Mouse (Mus musculus) liver, embryonic 13.5 days (tissue): Measurements from ENCODE around the gene Gm45261. TPM values are rescaled to one million over a fixed set of nuclear protein-coding genes. Genes with fewer than 3 reads are reported as not detected.

Experiments used
- ATAC-seq: fragments of 200-750 bp; cut with Nextera tagmentation; 2 replicates; pipeline ENCODE4 v1.8.0; 2017; ENCODE audit warnings: low read depth, mild to moderate bottlenecking, moderate number of reproducible peaks, moderate library complexity
- DNase-seq: peaks from one replicate; pipeline ENCODE4 v3.0.0; 2022
- H3K27ac ChIP-seq: fragments of 300-500 bp; sonication (generic); 2 replicates; pipeline ENCODE4 v1.5.1; 2015; ENCODE audit warnings: moderate library complexity, mild to moderate bottlenecking, inconsistent platforms
- H3K27me3 ChIP-seq: fragments of 300-500 bp; sonication (generic); 2 replicates; pipeline ENCODE4 v1.6.1; 2015; ENCODE audit warnings: mild to moderate bottlenecking, inconsistent platforms
- H3K36me3 ChIP-seq: fragments of 300-500 bp; sonication (generic); 2 replicates; pipeline ENCODE4 v1.6.1; 2015; ENCODE audit warnings: mild to moderate bottlenecking, inconsistent platforms
- H3K4me1 ChIP-seq: fragments of 300-500 bp; sonication (generic); replicated peaks from 2 replicates; pipeline ENCODE4 v1.6.1; 2015; ENCODE audit warnings: inconsistent platforms
- H3K4me2 ChIP-seq: fragments of 300-500 bp; sonication (generic); 2 replicates; pipeline ENCODE4 v1.6.1; 2015; ENCODE audit warnings: inconsistent platforms, mild to moderate bottlenecking, moderate library complexity
- H3K4me3 ChIP-seq: fragments of 300-500 bp; sonication (generic); replicated peaks from 2 replicates; pipeline ENCODE4 v1.5.1; 2015; ENCODE audit warnings: mild to moderate bottlenecking, inconsistent platforms
- H3K9ac ChIP-seq: fragments of 300-500 bp; sonication (generic); 2 replicates; pipeline ENCODE4 v1.6.1; 2015; ENCODE audit warnings: mild to moderate bottlenecking, inconsistent platforms
- H3K9me3 ChIP-seq: fragments of 300-500 bp; sonication (generic); replicated peaks from 2 replicates; pipeline ENCODE4 v1.6.1; 2016; ENCODE audit warnings: inconsistent platforms
- WGBS: fragments of 180-500 bp; shearing (Covaris S2); methylation state at CpG from one replicate; pipeline ENCODE4 v1.1.7; 2015; ENCODE audit not compliant: insufficient replicate concordance; 5-methylcytosine and 5-hydroxymethylcytosine counted together
- polyA plus RNA-seq: library from polyadenylated mRNA; unstranded; fragments of >200 nt; fragmentation: Nextera tagmentation; extraction: Ambion mirVana; gene quantifications from 2 replicates; pipeline ENCODE4 v1.2.1, GENCODE M21; 2015

The Gm45261 gene
- polyA plus RNA-seq, 1 experiment from 2014 or later: not detected

DNA sequence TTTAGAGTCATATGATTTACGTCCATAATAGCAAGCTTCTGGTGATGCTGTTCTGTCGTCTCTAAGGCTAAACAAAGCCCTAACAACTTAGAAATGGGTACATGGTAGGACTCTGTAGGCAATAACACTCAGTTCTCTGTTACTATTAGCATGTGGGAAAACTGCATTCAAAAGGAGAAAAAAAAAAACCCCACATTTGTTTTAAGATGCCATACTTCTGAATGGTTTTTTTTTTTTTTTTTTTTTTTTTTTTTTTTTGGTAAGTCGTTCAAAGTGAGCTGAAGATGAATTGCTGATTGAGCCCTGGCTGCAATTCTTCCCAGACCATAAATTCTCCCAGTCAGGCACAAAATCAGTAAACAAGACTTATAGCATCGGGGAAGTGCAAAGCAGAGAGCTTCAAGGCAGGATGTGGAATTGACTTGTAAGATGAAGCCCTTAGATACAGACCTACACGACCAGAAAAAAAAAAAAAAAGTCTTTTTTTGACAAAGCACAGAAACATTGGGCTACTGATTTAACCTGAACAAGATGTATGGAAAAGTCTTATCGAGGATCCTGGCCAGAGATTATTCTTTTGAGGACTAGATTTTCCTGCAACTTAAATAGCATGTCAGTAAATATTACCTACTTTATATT is 51.7 kb downstream of the Gm45261 start:
- DNase-seq (no peak), ATAC-seq (no peak)
- no peak overlapping the region for H3K9ac ChIP-seq
- H3K36me3 ChIP-seq: no peaks in the 10 kb centered on the region
- H3K27ac ChIP-seq: no peak overlapping the region
- no peak overlapping the region for H3K4me2 ChIP-seq
- H3K9me3 ChIP-seq: no peaks in the 10 kb centered on the region
- no peaks in the 10 kb centered on the region for H3K4me1 ChIP-seq
- 38% methylated on average over 6 of the region's 6 CpGs for WGBS
- no peaks in the 10 kb centered on the region for H3K27me3 ChIP-seq
- no peak overlapping the region for H3K4me3 ChIP-seq

- Histone ChIP-seq H3K9me3 (no peaks in the 10 kb centered on the region), H3K4me2 (no peak overlapping the region), H3K4me3 (no peak overlapping the region), H3K4me1 (no peaks in the 10 kb centered on the region), H3K27ac (no peak overlapping the region), H3K36me3 (no peaks in the 10 kb centered on the region), H3K9ac (no peak overlapping the region), H3K27me3 (no peaks in the 10 kb centered on the region)
- under 1% methylated on average over 3 of the region's 3 CpGs for WGBS
- DNase-seq (no peak), ATAC-seq (no peak)
Observed at GRCm38 (mm10) chr1:80408586-80408985, 52.7 kb downstream of the Gm45261 start.

GRCm38 (mm10) chr1:80404196-80404595 is 57.1 kb downstream of the Gm45261 start:
- no peaks in the 10 kb centered on the region for H3K36me3 ChIP-seq
- ATAC-seq: no peak
- WGBS: 40% methylated on average over 3 of the region's 3 CpGs

GRCm38 (mm10) chr1:80403366-80403893 is 57.8 kb downstream of the Gm45261 start:
- 0 out of 2 replicates have a peak, but pooled peaks cover 4% of the 10 kb centered on the region for H3K4me1 ChIP-seq
- WGBS: 66% methylated on average over 3 of the region's 3 CpGs

More at GRCm38 (mm10) chr1:80404196-80404595, 57.1 kb downstream of the Gm45261 start:
- H3K27me3 ChIP-seq: no peaks in the 10 kb centered on the region
- H3K4me2 ChIP-seq: no peak overlapping the region
- H3K9ac ChIP-seq: no peak overlapping the region
- no peak overlapping the region for H3K4me3 ChIP-seq
- H3K9me3 ChIP-seq: no peaks in the 10 kb centered on the region
- no peak overlapping the region for H3K27ac ChIP-seq
- 0 out of 2 replicates have a peak, but pooled peaks cover 4% of the 10 kb centered on the region for H3K4me1 ChIP-seq
- no peak for DNase-seq

DNA sequence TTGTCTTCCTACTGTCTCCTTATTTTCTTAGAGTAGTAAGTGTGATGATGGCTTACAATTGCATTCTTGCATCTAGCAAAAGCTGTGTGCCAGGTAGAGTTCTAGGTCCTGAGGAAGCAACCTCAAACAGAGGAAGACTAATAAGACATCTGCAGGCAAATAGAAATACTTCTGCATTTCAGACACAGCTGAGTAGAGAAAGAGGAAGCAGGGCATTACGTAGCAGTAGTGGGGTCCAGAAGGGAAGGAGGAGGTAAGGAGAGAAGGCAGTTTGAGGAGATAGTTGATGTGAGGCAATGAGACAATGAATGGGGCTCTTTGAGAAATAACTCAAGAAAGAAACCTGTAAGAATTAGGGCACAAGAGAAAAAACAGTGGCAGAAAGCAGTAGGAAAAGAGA is 59.3 kb downstream of the Gm45261 start:
- DNase-seq: no peak
- 39% methylated on average over 1 of the region's 1 CpGs for WGBS

More at GRCm38 (mm10) chr1:80403366-80403893, 57.8 kb downstream of the Gm45261 start:
- no peak overlapping the region for H3K4me2 ChIP-seq
- DNase-seq (no peak), ATAC-seq (no peak)
- H3K4me3 ChIP-seq: no peak overlapping the region
- no peaks in the 10 kb centered on the region for H3K27me3 ChIP-seq
- H3K9ac ChIP-seq: no peak overlapping the region
- H3K27ac ChIP-seq: no peak overlapping the region
- no peaks in the 10 kb centered on the region for H3K36me3 ChIP-seq
- H3K9me3 ChIP-seq: no peaks in the 10 kb centered on the region

More for the DNA sequence above, 59.3 kb downstream of the Gm45261 start:
- Histone ChIP-seq H3K4me2 (no peak overlapping the region), H3K36me3 (no peaks in the 10 kb centered on the region), H3K9me3 (no peaks in the 10 kb centered on the region), H3K27ac (no peak overlapping the region), H3K4me1 (0 out of 2 replicates have a peak, but pooled peaks cover 4% of the 10 kb centered on the region), H3K4me3 (no peak overlapping the region), H3K9ac (no peak overlapping the region), H3K27me3 (no peaks in the 10 kb centered on the region)
- ATAC-seq: no peak

Other genes with a start within 250 kb of the Gm45261 start
- not detected in 2 replicates for gene Fam124b, start 243.0 kb downstream of the Gm45261 start, polyA plus RNA-seq
- 18.3 and 19.9 TPM in 2 replicates for gene Cul3, start 121.0 kb downstream of the Gm45261 start, polyA plus RNA-seq